Mouse (Mus musculus): Measurements from ENCODE around the gene Fgf8.

- TF ChIP-seq CTCF (IDR thresholded peaks at IDR 0.05; ENCODE audit: low read depth) (no peak), EP300 (optimal IDR thresholded peaks at IDR 0.05) (no peak)
These were observed 6.1 kb upstream of the Fgf8 start for GRCm38 (mm10) chr19:45748691-45749242.

Measured in stomach, postnatal 0 days (tissue).